Mouse (Mus musculus) lung, embryonic 16.5 days (tissue): ENCODE results near the gene Cdk12. TPM values are rescaled to one million over a fixed set of nuclear protein-coding genes. Genes with fewer than 3 reads are reported as not detected.
A peak's percentile ranks its signal among the peaks of the same experiment; 100 is the strongest.
"Not testable (repeated sequence)": the region's sequence is repeated elsewhere in the genome, so short reads cannot be mapped to it uniquely, and the experiment has no call there.

Experiments used
- ATAC-seq: fragments of 200-750 bp; cut with Nextera tagmentation; 2 replicates; pipeline ENCODE4 v1.8.0; 2017; ENCODE audit warnings: low read depth, mild to moderate bottlenecking, moderate library complexity
- H3K27ac ChIP-seq: fragments of 300-500 bp; sonication (generic); 2 replicates; pipeline ENCODE4 v1.5.1; 2014; ENCODE audit warnings: mild to moderate bottlenecking, control low read depth, low read length
- H3K27me3 ChIP-seq: fragments of 300-500 bp; sonication (generic); 2 replicates; pipeline ENCODE4 v1.6.1; 2014; ENCODE audit warnings: low read depth, low read length, mixed read lengths; ENCODE audit not compliant: control insufficient read depth, insufficient read depth
- H3K36me3 ChIP-seq: fragments of 300-500 bp; sonication (generic); 2 replicates; pipeline ENCODE4 v1.6.1; 2014; ENCODE audit warnings: low read length; ENCODE audit not compliant: control insufficient read depth, insufficient read depth
- H3K4me1 ChIP-seq: fragments of 300-500 bp; sonication (generic); replicated peaks from 2 replicates; pipeline ENCODE4 v1.6.1; 2014; ENCODE audit warnings: low read length, mixed read lengths; ENCODE audit not compliant: control insufficient read depth, insufficient read depth
- H3K4me2 ChIP-seq: fragments of 300-500 bp; sonication (generic); 2 replicates; pipeline ENCODE4 v1.6.1; 2014; ENCODE audit warnings: low read depth, low read length, control low read depth
- H3K4me3 ChIP-seq: fragments of 300-500 bp; sonication (generic); 2 replicates; pipeline ENCODE4 v1.5.1; 2014; ENCODE audit warnings: mild to moderate bottlenecking, low read length, control low read depth
- H3K9ac ChIP-seq: fragments of 300-500 bp; sonication (generic); 2 replicates; pipeline ENCODE4 v1.6.1; 2014; ENCODE audit warnings: low read length, control low read depth
- H3K9me3 ChIP-seq: fragments of 300-500 bp; sonication (generic); 2 replicates; pipeline ENCODE4 v1.6.1; 2016; ENCODE audit warnings: low read length; ENCODE audit not compliant: control insufficient read depth
- WGBS: fragments of 180-500 bp; shearing (Covaris S2); extraction: QIAGEN DNeasy Blood & Tissue Kit; methylation state at CpG from one replicate; pipeline ENCODE4 v1.1.7; 2014; 5-methylcytosine and 5-hydroxymethylcytosine counted together
- polyA plus RNA-seq: library from polyadenylated mRNA; unstranded; fragments of >200 nt; fragmentation: Nextera tagmentation; extraction: Ambion mirVana; gene quantifications from 2 replicates; pipeline ENCODE4 v1.2.1, GENCODE M21; 2015

Cdk12 gene
- polyA plus RNA-seq, 1 experiment from 2014 or later: 8.5 TPM

- WGBS: under 1% methylated on average over 37 of the region's 37 CpGs
- Histone ChIP-seq H3K4me2 (peak overlapping the region; percentile 85), H3K27me3 (no peaks in the 10 kb centered on the region), H3K4me3 (peak overlapping the region; percentile 90), H3K27ac (peak overlapping the region; percentile 100), H3K36me3 (0 out of 2 replicates have a peak, but pooled peaks cover 2% of the 10 kb centered on the region), H3K9me3 (no peaks in the 10 kb centered on the region), H3K4me1 (peaks cover 5% of the 10 kb centered on the region), H3K9ac (peak overlapping the region; percentile 99)
- ATAC-seq: no peak
These were observed 572 bp downstream of the Cdk12 start for GRCm38 (mm10) chr11:98203351-98203911.

DNA sequence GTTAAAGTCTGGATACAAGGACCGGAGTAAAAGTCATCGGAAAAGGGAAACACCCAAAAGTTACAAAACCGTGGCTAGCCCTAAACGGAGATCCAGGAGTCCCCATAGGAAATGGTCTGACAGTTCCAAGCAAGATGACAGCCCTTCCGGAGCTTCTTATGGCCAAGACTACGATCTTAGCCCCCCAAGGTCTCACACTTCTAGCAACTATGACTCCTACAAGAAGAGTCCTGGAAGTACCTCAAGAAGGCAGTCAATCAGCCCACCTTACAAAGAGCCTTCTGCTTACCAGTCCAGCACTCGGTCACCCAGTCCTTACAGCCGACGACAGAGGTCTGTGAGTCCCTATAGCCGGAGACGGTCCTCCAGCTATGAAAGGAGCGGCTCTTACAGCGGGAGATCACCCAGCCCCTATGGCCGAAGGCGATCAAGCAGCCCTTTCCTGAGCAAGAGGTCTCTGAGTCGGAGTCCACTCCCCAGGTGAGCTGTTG lies 1.1 kb downstream of the Cdk12 start:
- H3K27me3 ChIP-seq: no peaks in the 10 kb centered on the region
- peaks cover 4% of the 10 kb centered on the region for H3K36me3 ChIP-seq
- peak overlapping the region; percentile 99 for H3K9ac ChIP-seq
- peak overlapping the region; percentile 85 for H3K4me2 ChIP-seq
- WGBS: under 1% methylated on average over 16 of the region's 16 CpGs
- peak overlapping the region; percentile 100 for H3K27ac ChIP-seq
- no peak for ATAC-seq
- H3K9me3 ChIP-seq: no peaks in the 10 kb centered on the region
- H3K4me1 ChIP-seq: peaks cover 5% of the 10 kb centered on the region
- H3K4me3 ChIP-seq: peak overlapping the region; percentile 90

- ATAC-seq: no peak
- Histone ChIP-seq H3K27me3 (no peaks in the 10 kb centered on the region), H3K4me2 (peak overlapping the region; percentile 40; the same call in 1 of the 2 replicates), H3K4me1 (peaks cover 5% of the 10 kb centered on the region), H3K4me3 (no peak overlapping the region), H3K27ac (no peak overlapping the region), H3K9me3 (no peaks in the 10 kb centered on the region), H3K36me3 (peaks cover 12% of the 10 kb centered on the region), H3K9ac (no peak overlapping the region)
These were observed 2.6 kb downstream of the Cdk12 start for GRCm38 (mm10) chr11:98205463-98205862.

DNA sequence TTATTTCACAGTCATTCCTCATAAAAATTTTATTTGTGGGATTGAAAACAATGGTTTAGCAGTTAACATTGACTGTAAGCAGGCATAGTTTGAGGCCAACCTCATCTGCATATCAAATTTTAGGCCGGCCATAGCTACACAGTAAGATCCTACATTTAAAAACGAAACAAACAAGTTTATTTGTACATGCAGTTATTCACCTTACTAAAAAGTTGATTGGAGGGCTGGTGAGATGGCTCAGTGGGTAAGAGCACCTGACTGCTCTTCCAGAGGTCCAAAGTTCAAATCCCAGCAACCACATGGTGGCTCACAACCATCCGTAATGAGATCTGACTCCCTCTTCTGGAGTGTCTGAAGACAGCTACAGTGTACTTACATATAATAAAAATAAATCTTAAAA lies 3.4 kb downstream of the Cdk12 start:
- H3K9ac ChIP-seq, H3K27ac ChIP-seq, H3K4me1 ChIP-seq, H3K9me3 ChIP-seq, ATAC-seq, H3K27me3 ChIP-seq: not testable (repeated sequence)
- WGBS: 75% methylated on average over 3 of the region's 3 CpGs
- Histone ChIP-seq H3K4me2 (peak overlapping the region; percentile 40), H3K4me3 (0 out of 2 replicates have a peak overlapping the region, but pooled peaks have one; percentile 2), H3K36me3 (peaks cover 16% of the 10 kb centered on the region)

DNA sequence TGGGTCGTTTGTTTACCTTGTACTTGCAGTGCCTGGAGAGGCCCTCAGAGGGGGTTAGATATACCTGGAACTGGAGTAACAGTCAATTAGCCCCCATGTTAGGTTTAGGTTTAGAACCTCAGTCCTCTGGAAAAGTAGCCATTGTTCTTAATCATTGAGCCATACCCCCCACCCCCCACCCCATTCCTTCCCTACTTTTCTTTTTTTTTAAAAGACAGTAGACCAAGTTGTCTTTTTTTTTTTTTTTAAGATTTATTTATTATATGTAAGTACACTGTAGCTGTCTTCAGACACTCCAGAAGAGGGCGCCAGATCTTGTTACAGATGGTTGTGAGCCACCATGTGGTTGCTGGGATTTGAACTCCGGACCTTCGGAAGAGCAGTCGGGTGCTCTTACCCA lies 6.8 kb downstream of the Cdk12 start:
- 90% methylated on average over 4 of the region's 5 CpGs for WGBS

GRCm38 (mm10) chr11:98213311-98213710 lies 10.5 kb downstream of the Cdk12 start:
- Histone ChIP-seq H3K36me3 (peaks cover 32% of the 10 kb centered on the region), H3K27ac (no peak overlapping the region), H3K27me3 (no peaks in the 10 kb centered on the region), H3K4me1 (no peaks in the 10 kb centered on the region), H3K4me3 (no peak overlapping the region), H3K4me2 (no peak overlapping the region), H3K9me3 (no peaks in the 10 kb centered on the region), H3K9ac (no peak overlapping the region)
- WGBS: 86% methylated on average over 1 of the region's 1 CpGs
- ATAC-seq: no peak

More for the DNA sequence above, 6.8 kb downstream of the Cdk12 start:
- H3K27me3 ChIP-seq, H3K9ac ChIP-seq, ATAC-seq, H3K4me3 ChIP-seq, H3K27ac ChIP-seq, H3K9me3 ChIP-seq, H3K4me1 ChIP-seq, H3K4me2 ChIP-seq: not testable (repeated sequence)
- peaks cover 28% of the 10 kb centered on the region for H3K36me3 ChIP-seq

DNA sequence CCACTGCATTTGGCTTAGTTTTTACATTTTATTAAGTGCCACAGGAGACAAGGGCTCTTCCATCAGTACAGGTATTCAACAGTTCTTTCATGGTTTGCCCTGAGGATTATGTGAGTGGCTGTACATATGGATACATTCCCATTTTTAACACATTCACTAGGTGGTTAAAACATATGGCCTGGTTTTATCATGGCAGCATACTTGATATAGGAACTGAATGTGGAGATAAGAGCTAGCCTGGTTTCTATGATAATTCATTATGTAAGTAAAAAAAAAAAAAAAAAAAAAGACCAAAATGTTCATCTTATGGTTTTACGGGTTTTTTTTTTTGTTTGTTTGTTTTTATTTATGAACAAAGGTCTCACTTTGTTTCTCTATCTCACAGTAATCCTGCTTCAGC lies 23.5 kb downstream of the Cdk12 start:
- no peaks in the 10 kb centered on the region for H3K27me3 ChIP-seq
- H3K4me1 ChIP-seq: no peaks in the 10 kb centered on the region
- H3K36me3 ChIP-seq: peaks cover 48% of the 10 kb centered on the region
- H3K4me2 ChIP-seq: no peak overlapping the region
- no peak for ATAC-seq
- no peak overlapping the region for H3K9ac ChIP-seq
- no peaks in the 10 kb centered on the region for H3K9me3 ChIP-seq
- WGBS: 85% methylated on average over 1 of the region's 1 CpGs
- H3K4me3 ChIP-seq: no peak overlapping the region
- no peak overlapping the region for H3K27ac ChIP-seq

- no peak overlapping the region for H3K27ac ChIP-seq
- H3K36me3 ChIP-seq: peaks cover 38% of the 10 kb centered on the region
- no peak overlapping the region for H3K4me2 ChIP-seq
- H3K4me3 ChIP-seq: no peak overlapping the region
- H3K9ac ChIP-seq: no peak overlapping the region
- H3K27me3 ChIP-seq: no peaks in the 10 kb centered on the region
- H3K9me3 ChIP-seq: no peaks in the 10 kb centered on the region
- 68% methylated on average over 2 of the region's 3 CpGs for WGBS
- H3K4me1 ChIP-seq: no peaks in the 10 kb centered on the region
- ATAC-seq: no peak
These were observed 35.6 kb downstream of the Cdk12 start for GRCm38 (mm10) chr11:98238416-98238815.

- 85% methylated on average over 3 of the region's 3 CpGs for WGBS
- no peak overlapping the region for H3K9ac ChIP-seq
- no peak overlapping the region for H3K4me3 ChIP-seq
- H3K4me1 ChIP-seq: no peaks in the 10 kb centered on the region
- peaks cover 43% of the 10 kb centered on the region for H3K36me3 ChIP-seq
- no peaks in the 10 kb centered on the region for H3K9me3 ChIP-seq
- no peak overlapping the region for H3K27ac ChIP-seq
- ATAC-seq: no peak
- H3K4me2 ChIP-seq: no peak overlapping the region
- H3K27me3 ChIP-seq: no peaks in the 10 kb centered on the region
These were observed 36.1 kb downstream of the Cdk12 start for GRCm38 (mm10) chr11:98238995-98239394.
